Mouse (Mus musculus): ENCODE data around the gene Zfp317. TPM values are rescaled to one million over a fixed set of nuclear protein-coding genes. Genes with fewer than 3 reads are reported as not detected.
"Not testable (repeated sequence)": the region's sequence is repeated elsewhere in the genome, so short reads cannot be mapped to it uniquely, and the experiment has no call there.

Gene Zfp317
- 22.3 and 22.4 TPM in 2 replicates for polyA plus RNA-seq (2016; fragmentation: Nextera tagmentation; extraction: Ambion mirVana)

GRCm38 (mm10) chr9:19621843-19622822, at the start of gene Zfp317:
Gene Zfp317, plus strand, starts transcription at chr9:19622102.
- Histone ChIP-seq H3K9ac (peak within 1 kb of the TSS; percentile 76), H3K9me3 (replicated peaks) (no peaks in the 10 kb centered on the region), H3K4me2 (peak within 1 kb of the TSS; percentile 56), H3K27me3 (replicated peaks) (no peaks in the 10 kb centered on the region), H3K4me3 (peak within 1 kb of the TSS; percentile 71), H3K36me3 (peaks cover 9% of the 10 kb centered on the region), H3K4me1 (replicated peaks) (no peaks in the 10 kb centered on the region), H3K27ac (ENCODE audit: poor library complexity, severe bottlenecking) (peak within 1 kb of the TSS; percentile 96)
- WGBS = 2% methylated on average over 35 of the region's 35 CpGs
- ATAC-seq (ENCODE audit: insufficient number of reproducible peaks, low FRiP score) = peak; percentile 97

GRCm38 (mm10) chr9:19582317-19582716, 39.6 kb upstream of the Zfp317 start, which contains the start of gene Olfr855:
Gene Olfr855, plus strand, starts transcription at chr9:19582617.
- 0 out of 2 replicates have a peak, but pooled peaks cover 5% of the 10 kb centered on the region for H3K9me3 ChIP-seq (replicated peaks)
- H3K4me2 ChIP-seq = no peak within 1 kb of the TSS
- no peak within 1 kb of the TSS for H3K4me3 ChIP-seq
- no peak within 1 kb of the TSS for H3K9ac ChIP-seq
- no peaks in the 10 kb centered on the region for H3K27me3 ChIP-seq (replicated peaks)
- no peaks in the 10 kb centered on the region for H3K36me3 ChIP-seq
- no peak within 1 kb of the TSS for H3K27ac ChIP-seq (ENCODE audit: poor library complexity, severe bottlenecking)
- ATAC-seq (ENCODE audit: insufficient number of reproducible peaks, low FRiP score) = no peak
- no peaks in the 10 kb centered on the region for H3K4me1 ChIP-seq (replicated peaks)

GRCm38 (mm10) chr9:19621297-19621696, 605 bp upstream of the Zfp317 start:
- Histone ChIP-seq H3K9ac (no peak overlapping the region), H3K4me1 (replicated peaks) (no peaks in the 10 kb centered on the region), H3K36me3 (peaks cover 6% of the 10 kb centered on the region), H3K4me2 (no peak overlapping the region), H3K27ac (ENCODE audit: poor library complexity, severe bottlenecking) (no peak overlapping the region), H3K9me3 (replicated peaks) (no peaks in the 10 kb centered on the region), H3K27me3 (replicated peaks) (no peaks in the 10 kb centered on the region), H3K4me3 (no peak overlapping the region)
- ATAC-seq (ENCODE audit: insufficient number of reproducible peaks, low FRiP score) = no peak
- WGBS = 91% methylated on average over 3 of the region's 3 CpGs

GRCm38 (mm10) chr9:19629574-19629973, 7.7 kb downstream of the Zfp317 start:
- H3K4me3 ChIP-seq = no peak overlapping the region
- no peak for ATAC-seq (ENCODE audit: insufficient number of reproducible peaks, low FRiP score)
- H3K4me1 ChIP-seq (replicated peaks) = no peaks in the 10 kb centered on the region
- peaks cover 15% of the 10 kb centered on the region for H3K36me3 ChIP-seq
- H3K27ac ChIP-seq (ENCODE audit: poor library complexity, severe bottlenecking) = no peak overlapping the region
- no peak overlapping the region for H3K9ac ChIP-seq
- H3K27me3 ChIP-seq (replicated peaks) = no peaks in the 10 kb centered on the region
- H3K4me2 ChIP-seq = no peak overlapping the region
- H3K9me3 ChIP-seq (replicated peaks) = no peaks in the 10 kb centered on the region

GRCm38 (mm10) chr9:19645193-19645592, 23.3 kb downstream of the Zfp317 start:
- H3K9me3 ChIP-seq (replicated peaks) = no peaks in the 10 kb centered on the region
- ATAC-seq (ENCODE audit: insufficient number of reproducible peaks, low FRiP score) = no peak
- no peak overlapping the region for H3K27ac ChIP-seq (ENCODE audit: poor library complexity, severe bottlenecking)
- no peaks in the 10 kb centered on the region for H3K4me1 ChIP-seq (replicated peaks)
- no peak overlapping the region for H3K4me3 ChIP-seq
- WGBS = 81% methylated on average over 3 of the region's 3 CpGs
- H3K27me3 ChIP-seq (replicated peaks) = no peaks in the 10 kb centered on the region
- peaks cover 69% of the 10 kb centered on the region for H3K36me3 ChIP-seq
- no peak overlapping the region for H3K4me2 ChIP-seq
- H3K9ac ChIP-seq = no peak overlapping the region

GRCm38 (mm10) chr9:19690281-19690680, 68.4 kb downstream of the Zfp317 start:
- Histone ChIP-seq H3K27me3 (replicated peaks) (no peaks in the 10 kb centered on the region), H3K4me1 (replicated peaks) (no peaks in the 10 kb centered on the region), H3K4me2 (no peak overlapping the region), H3K27ac (ENCODE audit: poor library complexity, severe bottlenecking) (no peak overlapping the region), H3K9ac (no peak overlapping the region), H3K4me3 (no peak overlapping the region), H3K9me3 (replicated peaks) (peaks cover 16% of the 10 kb centered on the region), H3K36me3 (no peaks in the 10 kb centered on the region)
- ATAC-seq (ENCODE audit: insufficient number of reproducible peaks, low FRiP score) = no peak
- whole genome bisulfite sequencing = 76% methylated on average over 6 of the region's 6 CpGs

GRCm38 (mm10) chr9:19691426-19691825, 69.5 kb downstream of the Zfp317 start:
- peaks cover 16% of the 10 kb centered on the region for H3K9me3 ChIP-seq (replicated peaks)
- H3K4me2 ChIP-seq = no peak overlapping the region
- WGBS = 80% methylated on average over 1 of the region's 1 CpGs
- no peaks in the 10 kb centered on the region for H3K4me1 ChIP-seq (replicated peaks)
- H3K27me3 ChIP-seq (replicated peaks) = no peaks in the 10 kb centered on the region
- no peak overlapping the region for H3K27ac ChIP-seq (ENCODE audit: poor library complexity, severe bottlenecking)
- H3K9ac ChIP-seq = no peak overlapping the region
- no peak overlapping the region for H3K4me3 ChIP-seq
- no peaks in the 10 kb centered on the region for H3K36me3 ChIP-seq
- no peak for ATAC-seq (ENCODE audit: insufficient number of reproducible peaks, low FRiP score)

GRCm38 (mm10) chr9:19692430-19692829, 70.5 kb downstream of the Zfp317 start:
- H3K9ac ChIP-seq = no peak overlapping the region
- no peak overlapping the region for H3K27ac ChIP-seq (ENCODE audit: poor library complexity, severe bottlenecking)
- H3K27me3 ChIP-seq (replicated peaks) = no peaks in the 10 kb centered on the region
- H3K36me3 ChIP-seq = no peaks in the 10 kb centered on the region
- H3K4me1 ChIP-seq (replicated peaks) = no peaks in the 10 kb centered on the region
- peaks cover 16% of the 10 kb centered on the region for H3K9me3 ChIP-seq (replicated peaks)
- no peak overlapping the region for H3K4me2 ChIP-seq
- WGBS = 69% methylated on average over 2 of the region's 2 CpGs
- no peak overlapping the region for H3K4me3 ChIP-seq
- ATAC-seq (ENCODE audit: insufficient number of reproducible peaks, low FRiP score) = no peak

GRCm38 (mm10) chr9:19694285-19694684, 72.4 kb downstream of the Zfp317 start:
- H3K27ac ChIP-seq (ENCODE audit: poor library complexity, severe bottlenecking); H3K27me3 ChIP-seq (replicated peaks); ATAC-seq (ENCODE audit: insufficient number of reproducible peaks, low FRiP score); H3K4me3 ChIP-seq; H3K4me1 ChIP-seq (replicated peaks); H3K4me2 ChIP-seq; H3K36me3 ChIP-seq; H3K9ac ChIP-seq: not testable (repeated sequence)
- H3K9me3 ChIP-seq (replicated peaks) = peaks cover 17% of the 10 kb centered on the region; the same call in 1 of the 2 replicates
- 42% methylated on average over 2 of the region's 2 CpGs for WGBS

GRCm38 (mm10) chr9:19694898-19695379, 73.0 kb downstream of the Zfp317 start:
- not testable (repeated sequence) for ATAC-seq (ENCODE audit: insufficient number of reproducible peaks, low FRiP score); H3K36me3 ChIP-seq; H3K27me3 ChIP-seq (replicated peaks); H3K9ac ChIP-seq; H3K4me3 ChIP-seq; H3K27ac ChIP-seq (ENCODE audit: poor library complexity, severe bottlenecking); H3K4me2 ChIP-seq; H3K4me1 ChIP-seq (replicated peaks)
- 69% methylated on average over 9 of the region's 9 CpGs for WGBS
- peaks cover 23% of the 10 kb centered on the region; the same call in 1 of the 2 replicates for H3K9me3 ChIP-seq (replicated peaks)
